Mouse (Mus musculus) ES-E14 (cell line): ENCODE measurements at regions not wholly inside any gene's neighbourhood (a gene's known extent, or its start where the extent isn't known, plus 50 kb on each side); places are given as distances from the start of the nearest gene placed in this dataset.

Experiments
- DNase-seq: peaks from one replicate; pipeline ENCODE4 v3.0.0-alpha.2; 2013; ENCODE audit warnings: low read depth, low spot score
- H3K27ac ChIP-seq: 2 replicates; pipeline ENCODE4 v1.5.1; 2012; ENCODE audit warnings: low read depth, mild to moderate bottlenecking, low read length, moderate library complexity, mixed read lengths; ENCODE audit not compliant: poor library complexity, insufficient read depth, severe bottlenecking
- H3K36me3 ChIP-seq: 2 replicates; pipeline ENCODE4 v1.6.1; 2012; ENCODE audit warnings: mild to moderate bottlenecking, low read length, moderate library complexity, mixed read lengths; ENCODE audit not compliant: control insufficient read depth, poor library complexity, insufficient read depth, severe bottlenecking
- H3K4me1 ChIP-seq, 2 experiments: fragments of 150-350 bp in 1 of 2; sonication (generic) in 1 of 2; 2 replicates each; pipeline ENCODE4 v1.6.1; 2012; ENCODE audit warnings: low read length in 2 of 2, mild to moderate bottlenecking in 1 of 2, mixed read lengths in 1 of 2; ENCODE audit not compliant: control insufficient read depth in 2 of 2, insufficient read depth in 2 of 2, poor library complexity in 1 of 2
- H3K4me3 ChIP-seq, 2 experiments: fragments of 150-350 bp in 1 of 2; sonication (generic) in 1 of 2; 2 replicates each; pipeline ENCODE4 v1.5.1; 2012; ENCODE audit warnings: low read length in 2 of 2, low read depth in 1 of 2, mild to moderate bottlenecking in 1 of 2, mixed read lengths in 1 of 2; ENCODE audit not compliant: insufficient read depth in 1 of 2, poor library complexity in 1 of 2, severe bottlenecking in 1 of 2
- H3K9ac ChIP-seq: 2 replicates; pipeline ENCODE4 v1.6.1; 2012; ENCODE audit warnings: low read depth, mild to moderate bottlenecking, low read length, mixed read lengths; ENCODE audit not compliant: poor library complexity, insufficient read depth, severe bottlenecking
- H3K9me3 ChIP-seq: fragments of 150-350 bp; sonication (generic); 2 replicates; pipeline ENCODE4 v1.6.1; 2012; ENCODE audit warnings: low read depth, mild to moderate bottlenecking, low read length; ENCODE audit not compliant: control insufficient read depth, insufficient read depth
- CHD2 ChIP-seq: IDR thresholded peaks from 2 replicates; pipeline ENCODE4 v1.6.1; 2014; ENCODE audit warnings: mild to moderate bottlenecking, low read depth, low read length, inconsistent platforms
- HCFC1 ChIP-seq: IDR thresholded peaks from 2 replicates; pipeline ENCODE4 v1.6.1; 2012; ENCODE audit warnings: low read length, inconsistent platforms, borderline replicate concordance; ENCODE audit not compliant: insufficient read depth
- MAFK ChIP-seq: IDR thresholded peaks from 2 replicates; pipeline ENCODE4 v1.6.1; 2014; ENCODE audit warnings: mild to moderate bottlenecking, low read depth, low read length, inconsistent platforms; ENCODE audit not compliant: insufficient read depth
- ZC3H11A ChIP-seq: IDR thresholded peaks from 2 replicates; pipeline ENCODE4 v1.6.1; 2012; ENCODE audit warnings: low read depth, mild to moderate bottlenecking, inconsistent platforms, low read length, borderline replicate concordance
- ZNF384 ChIP-seq: IDR thresholded peaks from 2 replicates; pipeline ENCODE4 v1.6.1; 2012; ENCODE audit warnings: low read depth, low read length, inconsistent platforms
- in situ Hi-C, 2 experiments: fragments of 600-800 bp; cut with MboI; formaldehyde crosslinking; loops; one replicate each; pipeline ENCODE4 v1.15.1; 2025; ENCODE audit warnings: low sequenced_read_pairs in 2 of 2, inconsistent platforms in 1 of 2; ENCODE audit not compliant: unreplicated experiment in 2 of 2

DNA sequence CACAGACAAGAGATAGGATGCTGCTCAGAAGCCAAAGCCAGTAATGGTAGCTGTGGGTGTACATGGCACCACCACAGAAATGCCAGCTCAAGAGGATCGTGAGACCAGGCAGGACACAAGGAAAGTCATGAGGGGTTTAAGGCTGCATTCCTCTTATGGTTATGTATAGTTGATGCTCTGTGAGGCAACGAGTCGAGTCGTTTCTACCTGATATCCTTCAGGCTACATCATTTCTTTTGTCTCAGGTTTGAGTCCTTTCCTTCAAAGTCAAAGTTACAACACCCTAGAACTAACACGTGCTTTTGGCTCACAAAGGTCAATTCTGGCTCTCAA is 317.8 kb downstream of the Sorl1 start:
- DNase-seq: no peak
- TF ChIP-seq MAFK (no peak), ZNF384 (no peak), CHD2 (no peak), ZC3H11A (no peak), HCFC1 (no peak)
- in situ Hi-C loops: no loop called here
- Histone ChIP-seq H3K27ac (no peak overlapping the region), H3K9me3 (no peaks in the 10 kb centered on the region), H3K4me1 (no peaks in the 10 kb centered on the region), H3K9ac (no peak overlapping the region), H3K36me3 (no peaks in the 10 kb centered on the region), H3K4me3 (no peak overlapping the region)

DNA sequence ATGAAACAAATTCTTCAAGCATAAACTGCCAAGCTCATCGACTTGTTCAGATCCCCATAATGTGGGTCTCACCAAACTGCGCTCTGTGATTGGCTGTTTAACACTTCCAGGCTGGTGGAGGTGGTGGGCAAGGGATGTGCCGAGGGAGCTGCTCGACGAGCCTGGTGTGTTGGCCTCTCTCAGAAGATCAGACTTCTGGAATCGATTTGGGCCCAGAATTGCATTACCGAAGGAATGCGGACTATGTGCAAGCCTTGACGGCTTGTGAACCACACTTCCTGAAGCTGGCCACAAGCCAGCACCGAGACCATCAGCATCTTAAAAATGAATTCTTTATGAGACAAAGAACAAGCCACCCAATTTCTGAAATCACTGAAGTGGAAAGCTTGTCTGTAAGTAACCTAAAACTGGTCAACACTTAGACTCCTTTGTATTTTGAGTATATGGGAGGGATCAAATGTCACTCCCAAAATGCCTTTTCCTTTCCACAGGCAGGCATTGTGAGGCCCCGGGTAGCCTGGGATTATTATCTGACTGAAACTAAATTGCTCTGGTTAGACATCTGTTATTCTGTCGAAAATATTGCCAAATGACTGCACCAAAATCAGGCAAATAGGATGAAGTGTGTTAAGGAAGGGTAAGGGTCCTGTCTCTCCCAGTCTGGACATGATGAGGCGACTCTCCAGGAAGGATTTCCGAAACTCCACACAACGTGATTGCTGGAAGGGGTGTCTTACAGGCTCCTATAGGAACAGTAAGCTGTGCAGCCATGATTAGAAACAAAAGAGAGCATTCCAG is 318.4 kb downstream of the Sorl1 start:
- H3K9ac ChIP-seq: no peak overlapping the region
- in situ Hi-C loops: no loop called here
- H3K4me1 ChIP-seq: no peaks in the 10 kb centered on the region
- H3K27ac ChIP-seq: no peak overlapping the region
- TF ChIP-seq MAFK: no peak
- TF ChIP-seq HCFC1: no peak
- TF ChIP-seq ZC3H11A: no peak
- TF ChIP-seq ZNF384: no peak
- TF ChIP-seq CHD2: no peak
- no peaks in the 10 kb centered on the region for H3K9me3 ChIP-seq
- H3K4me3 ChIP-seq: no peak overlapping the region
- no peak for DNase-seq
- H3K36me3 ChIP-seq: no peaks in the 10 kb centered on the region

DNA sequence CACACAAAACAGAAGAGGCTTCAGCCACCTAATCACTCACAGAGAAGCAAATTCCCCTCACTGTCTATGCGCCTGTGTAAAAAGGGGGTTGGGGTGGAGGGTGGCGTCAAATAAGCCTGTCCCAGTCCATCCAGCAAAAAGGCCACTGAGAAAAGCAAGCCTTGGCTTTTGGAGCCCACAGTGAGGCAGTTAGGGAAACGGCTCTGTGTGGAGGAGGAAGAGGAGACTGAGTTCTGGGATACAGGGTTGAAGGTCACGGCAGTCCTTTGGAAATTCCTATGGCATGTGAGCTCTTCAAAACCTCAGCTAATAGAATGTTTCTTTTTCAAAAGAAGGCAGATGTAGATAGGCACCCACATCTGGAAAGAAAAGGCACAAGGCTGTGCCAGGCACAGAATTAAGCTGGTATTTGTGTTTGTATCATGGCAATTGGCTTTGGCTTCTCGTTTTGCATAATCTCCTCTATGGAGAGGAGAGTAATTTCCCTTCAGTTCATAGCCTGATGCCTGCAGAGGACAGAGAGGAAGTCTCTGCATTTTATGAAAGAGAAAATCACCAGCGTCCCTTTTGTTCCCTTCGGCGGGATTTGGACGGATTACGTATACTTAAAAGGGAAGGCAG is 319.3 kb downstream of the Sorl1 start:
- Histone ChIP-seq H3K4me1 (no peaks in the 10 kb centered on the region), H3K9me3 (no peaks in the 10 kb centered on the region), H3K27ac (no peak overlapping the region), H3K9ac (no peak overlapping the region), H3K4me3 (no peak overlapping the region), H3K36me3 (no peaks in the 10 kb centered on the region)
- DNase-seq: no peak
- in situ Hi-C loops: no loop called here
- TF ChIP-seq CHD2: no peak
- TF ChIP-seq ZC3H11A: no peak
- no peak for TF ChIP-seq ZNF384
- TF ChIP-seq HCFC1: no peak
- TF ChIP-seq MAFK: no peak

DNA sequence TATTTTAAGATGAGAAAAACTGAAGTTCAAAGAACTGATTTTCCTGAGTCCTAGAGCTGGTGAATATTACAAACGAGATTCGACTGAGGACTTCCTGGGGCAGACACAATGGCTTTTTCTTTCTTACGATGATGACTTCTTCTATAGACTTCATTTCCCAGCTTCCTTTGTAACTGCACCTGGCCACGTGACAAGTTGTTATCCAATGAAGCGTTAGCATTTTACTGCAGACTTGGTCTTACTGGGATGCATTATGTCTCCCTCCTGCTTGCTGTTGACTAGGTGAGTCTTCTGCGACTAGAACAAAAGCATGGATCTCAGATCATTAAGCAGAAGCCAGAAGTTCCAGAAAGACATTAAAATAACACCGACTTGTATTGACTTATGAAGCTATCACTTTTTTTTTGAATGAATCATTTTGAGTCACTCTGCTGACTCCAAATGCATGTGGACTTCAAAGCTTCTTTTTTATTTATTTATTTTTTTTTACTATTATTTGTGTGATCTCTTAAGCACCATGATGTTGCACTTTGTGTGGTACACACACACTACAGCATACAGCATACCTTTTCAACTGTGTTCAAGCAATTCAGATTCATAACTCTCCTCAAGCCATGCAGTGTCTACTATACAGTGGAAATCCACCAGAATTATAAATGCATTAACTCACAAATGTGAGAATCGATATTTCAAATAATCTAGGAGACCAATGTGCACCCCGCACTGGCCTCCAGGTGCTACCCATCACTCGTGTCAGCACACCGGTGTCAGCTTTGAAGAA is 320.2 kb downstream of the Sorl1 start:
- in situ Hi-C loops: no loop called here
- Histone ChIP-seq H3K9ac (no peak overlapping the region), H3K9me3 (no peaks in the 10 kb centered on the region), H3K36me3 (no peaks in the 10 kb centered on the region), H3K27ac (no peak overlapping the region), H3K4me1 (no peaks in the 10 kb centered on the region), H3K4me3 (no peak overlapping the region)
- DNase-seq: no peak
- TF ChIP-seq CHD2 (no peak), HCFC1 (peak; percentile 68; the same call in 1 of the 2 replicates)
